Mouse (Mus musculus): ENCODE measurements around the gene Apoc1.

- TF ChIP-seq POLR2A (IDR thresholded peaks at IDR 0.05; ENCODE audit: control insufficient read depth in 1 of 2, insufficient read depth in 1 of 2, low read depth in 1 of 2, low read length in 2 of 2, poor library complexity in 1 of 2) (no peak), CTCF (IDR thresholded peaks at IDR 0.05 in 2 of 3, conservative IDR thresholded peaks at IDR 0.05 in 1 of 3; ENCODE audit: control insufficient read depth in 1 of 3, insufficient read depth in 1 of 3, low read depth in 2 of 3, low read length in 3 of 3, poor library complexity in 1 of 3, severe bottlenecking in 1 of 3) (no peak), ZC3H11A (IDR thresholded peaks at IDR 0.05; ENCODE audit: low read depth, low read length) (no peak), TAL1 (IDR thresholded peaks at IDR 0.05; ENCODE audit: low read length) (no peak), SIN3A (IDR thresholded peaks at IDR 0.05; ENCODE audit: low read length) (no peak), EP300 (IDR thresholded peaks at IDR 0.05; ENCODE audit: low read depth in 1 of 2, low read length in 2 of 2) (no peak), CHD1 (IDR thresholded peaks at IDR 0.05; ENCODE audit: low read depth, low read length) (no peak), CHD2 (IDR thresholded peaks at IDR 0.05; ENCODE audit: low read length) (no peak)
Measured at GRCm38 (mm10) chr7:19667434-19667833, 25.0 kb downstream of the Apoc1 start.
